Mouse (Mus musculus) heart, embryonic 13.5 days (tissue): ENCODE measurements around the gene Muc5b. TPM values are rescaled to one million over a fixed set of nuclear protein-coding genes. Genes with fewer than 3 reads are reported as not detected.
A peak's percentile ranks its signal among the peaks of the same experiment; 100 is the strongest.
"Not testable (repeated sequence)": the region's sequence is repeated elsewhere in the genome, so short reads cannot be mapped to it uniquely, and the experiment has no call there.

ENCODE experiments used
- ATAC-seq: fragments of 200-750 bp; cut with Nextera tagmentation; 2 replicates; pipeline ENCODE4 v1.8.0; 2017; ENCODE audit warnings: moderate TSS enrichment; ENCODE audit not compliant: insufficient number of reproducible peaks, low FRiP score, low TSS enrichment; ENCODE audit errors: extremely low read depth
- H3K27ac ChIP-seq: fragments of 300-500 bp; sonication (generic); replicated peaks from 2 replicates; pipeline ENCODE4 v1.5.1; 2015; ENCODE audit warnings: moderate library complexity, mild to moderate bottlenecking, inconsistent platforms
- H3K27me3 ChIP-seq: fragments of 300-500 bp; sonication (generic); replicated peaks from 2 replicates; pipeline ENCODE4 v1.6.1; 2015; ENCODE audit warnings: mild to moderate bottlenecking, inconsistent platforms
- H3K36me3 ChIP-seq: fragments of 300-500 bp; sonication (generic); 2 replicates; pipeline ENCODE4 v1.6.1; 2015; ENCODE audit warnings: mild to moderate bottlenecking, inconsistent platforms
- H3K4me1 ChIP-seq: fragments of 300-500 bp; sonication (generic); 2 replicates; pipeline ENCODE4 v1.6.1; 2015; ENCODE audit warnings: inconsistent platforms
- H3K4me2 ChIP-seq: fragments of 300-500 bp; sonication (generic); 2 replicates; pipeline ENCODE4 v1.6.1; 2015; ENCODE audit warnings: inconsistent platforms, mild to moderate bottlenecking, moderate library complexity
- H3K4me3 ChIP-seq: fragments of 300-500 bp; sonication (generic); 2 replicates; pipeline ENCODE4 v1.5.1; 2015; ENCODE audit warnings: moderate library complexity, mild to moderate bottlenecking, inconsistent platforms
- H3K9ac ChIP-seq: fragments of 300-500 bp; sonication (generic); 2 replicates; pipeline ENCODE4 v1.6.1; 2015; ENCODE audit warnings: inconsistent platforms, mild to moderate bottlenecking, moderate library complexity
- H3K9me3 ChIP-seq: fragments of 300-500 bp; sonication (generic); 2 replicates; pipeline ENCODE4 v1.6.1; 2016; ENCODE audit warnings: inconsistent platforms
- WGBS: fragments of 180-500 bp; shearing (Covaris S2); methylation state at CpG from one replicate; pipeline ENCODE4 v1.1.7; 2015; ENCODE audit warnings: mixed read lengths; 5-methylcytosine and 5-hydroxymethylcytosine counted together
- polyA plus RNA-seq: library from polyadenylated mRNA; unstranded; fragments of >200 nt; fragmentation: Nextera tagmentation; extraction: Ambion mirVana; gene quantifications from 2 replicates; pipeline ENCODE4 v1.2.1, GENCODE M21; 2015

Muc5b gene
- 0.03 and 0.05 TPM in 2 replicates for polyA plus RNA-seq

GRCm38 (mm10) chr7:141838779-141839178 is at the start of gene Muc5b:
Gene Muc5b (plus strand): TSS chr7:141839070.
- ATAC-seq, result peak; percentile 7; the same call in 1 of the 2 replicates
- Histone ChIP-seq H3K4me3 (no peak within 1 kb of the TSS), H3K4me2 (no peak within 1 kb of the TSS), H3K27me3 (peaks cover 25% of the 10 kb centered on the region), H3K9me3 (no peaks in the 10 kb centered on the region), H3K4me1 (peaks cover 46% of the 10 kb centered on the region), H3K27ac (no peak within 1 kb of the TSS), H3K36me3 (no peaks in the 10 kb centered on the region), H3K9ac (no peak within 1 kb of the TSS)
- WGBS, result 44% methylated on average over 5 of the region's 5 CpGs

GRCm38 (mm10) chr7:141794251-141794650 is 44.6 kb upstream of the Muc5b start:
- peaks cover 12% of the 10 kb centered on the region; the same call in 1 of the 2 replicates for H3K27me3 ChIP-seq
- no peak overlapping the region for H3K4me3 ChIP-seq
- no peak overlapping the region for H3K27ac ChIP-seq
- ATAC-seq, result no peak
- H3K4me1 ChIP-seq, result no peaks in the 10 kb centered on the region
- no peaks in the 10 kb centered on the region for H3K36me3 ChIP-seq
- no peak overlapping the region for H3K4me2 ChIP-seq
- WGBS, result 90% methylated on average over 1 of the region's 1 CpGs
- peaks cover 25% of the 10 kb centered on the region for H3K9me3 ChIP-seq
- no peak overlapping the region for H3K9ac ChIP-seq

DNA sequence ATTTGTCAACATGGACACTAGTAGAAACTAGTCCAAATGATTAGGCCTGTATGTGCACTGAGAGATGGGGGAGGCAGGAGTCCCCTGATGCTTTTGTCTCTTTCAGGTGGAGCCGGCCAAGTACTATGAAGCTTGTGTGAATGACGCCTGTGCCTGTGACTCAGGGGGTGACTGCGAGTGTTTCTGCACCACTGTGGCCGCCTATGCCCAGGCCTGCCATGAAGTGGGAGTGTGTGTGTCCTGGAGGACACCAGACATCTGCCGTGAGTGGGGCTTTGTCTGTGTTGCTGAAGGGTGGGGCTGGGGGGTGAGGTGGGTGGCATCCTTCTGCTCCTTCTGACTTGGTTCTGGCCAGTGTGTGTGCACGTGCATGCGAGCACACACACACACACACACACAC is 35.7 kb upstream of the Muc5b start:
- Histone ChIP-seq H3K4me3 (no peak overlapping the region), H3K4me1 (no peaks in the 10 kb centered on the region), H3K36me3 (no peaks in the 10 kb centered on the region), H3K9ac (no peak overlapping the region), H3K4me2 (no peak overlapping the region), H3K27me3 (no peaks in the 10 kb centered on the region; the same call in 1 of the 2 replicates), H3K27ac (no peak overlapping the region), H3K9me3 (peaks cover 10% of the 10 kb centered on the region)
- ATAC-seq, result no peak
- WGBS, result 85% methylated on average over 7 of the region's 7 CpGs

- WGBS, result 73% methylated on average over 7 of the region's 7 CpGs
- Histone ChIP-seq H3K27ac (no peak overlapping the region), H3K4me3 (no peak overlapping the region), H3K9me3 (no peaks in the 10 kb centered on the region), H3K4me2 (no peak overlapping the region), H3K27me3 (no peaks in the 10 kb centered on the region; the same call in 1 of the 2 replicates), H3K9ac (no peak overlapping the region), H3K4me1 (no peaks in the 10 kb centered on the region), H3K36me3 (no peaks in the 10 kb centered on the region)
- no peak for ATAC-seq
These were observed 33.5 kb upstream of the Muc5b start for GRCm38 (mm10) chr7:141805384-141805783.

- H3K27me3 ChIP-seq, H3K4me2 ChIP-seq, H3K4me1 ChIP-seq, H3K27ac ChIP-seq, H3K4me3 ChIP-seq, H3K9me3 ChIP-seq, H3K9ac ChIP-seq, H3K36me3 ChIP-seq, ATAC-seq: not testable (repeated sequence)
- WGBS, result no CpG with 5 or more reads among the region's 4 CpGs
These were observed 31.0 kb upstream of the Muc5b start for GRCm38 (mm10) chr7:141807823-141808222.

DNA sequence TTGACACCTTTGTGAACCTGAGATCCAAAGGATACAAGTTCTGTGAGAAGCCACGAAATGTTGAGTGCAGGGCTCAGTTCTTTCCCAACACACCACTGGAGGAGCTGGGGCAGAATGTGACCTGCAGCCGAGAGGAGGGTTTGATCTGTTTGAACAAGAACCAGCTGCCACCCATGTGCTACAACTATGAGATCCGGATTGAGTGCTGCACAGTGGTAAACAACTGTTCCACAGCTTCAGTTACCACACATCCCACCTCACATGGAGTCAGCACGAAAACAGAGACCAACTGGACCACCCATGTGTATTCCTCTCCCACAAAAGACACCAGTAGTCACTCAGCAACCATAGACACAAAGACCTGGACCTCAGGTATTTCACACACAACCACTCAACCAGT is 28.9 kb upstream of the Muc5b start:
- no CpG with 5 or more reads among the region's 4 CpGs for WGBS
- H3K36me3 ChIP-seq, ATAC-seq, H3K9ac ChIP-seq, H3K27ac ChIP-seq, H3K9me3 ChIP-seq, H3K4me3 ChIP-seq, H3K4me2 ChIP-seq, H3K27me3 ChIP-seq, H3K4me1 ChIP-seq: not testable (repeated sequence)

- Histone ChIP-seq H3K4me1 (no peaks in the 10 kb centered on the region; the same call in 1 of the 2 replicates), H3K4me2 (no peak overlapping the region), H3K27ac (no peak overlapping the region), H3K9me3 (no peaks in the 10 kb centered on the region), H3K9ac (no peak overlapping the region), H3K27me3 (no peaks in the 10 kb centered on the region; the same call in 1 of the 2 replicates), H3K36me3 (no peaks in the 10 kb centered on the region), H3K4me3 (no peak overlapping the region)
- no peak for ATAC-seq
- 63% methylated on average over 4 of the region's 4 CpGs for WGBS
These were observed 25.5 kb upstream of the Muc5b start for GRCm38 (mm10) chr7:141813321-141813720.

DNA sequence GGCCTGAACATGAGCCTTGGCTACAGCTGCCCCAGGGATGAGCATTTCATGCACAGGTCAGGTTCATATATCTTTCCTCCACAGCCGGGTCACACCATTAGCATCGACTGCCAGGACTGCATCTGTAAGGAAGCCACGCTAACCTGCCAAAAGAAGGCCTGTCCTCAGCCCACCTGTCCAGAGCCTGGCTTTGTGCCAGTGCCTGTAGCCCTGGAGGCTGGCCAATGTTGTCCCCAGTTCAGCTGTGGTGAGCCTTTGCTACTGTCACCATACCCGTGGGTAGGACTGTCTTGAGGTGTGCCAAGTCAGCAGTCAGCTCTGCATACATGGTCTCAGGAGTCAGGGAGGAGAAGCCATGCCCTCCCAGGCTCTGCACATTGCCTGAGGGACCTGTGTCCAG is 23.5 kb upstream of the Muc5b start:
- Histone ChIP-seq H3K4me3 (no peak overlapping the region), H3K4me1 (no peaks in the 10 kb centered on the region; the same call in 1 of the 2 replicates), H3K27ac (no peak overlapping the region), H3K9ac (no peak overlapping the region), H3K36me3 (no peaks in the 10 kb centered on the region), H3K4me2 (no peak overlapping the region), H3K27me3 (no peaks in the 10 kb centered on the region; the same call in 1 of the 2 replicates), H3K9me3 (no peaks in the 10 kb centered on the region)
- no peak for ATAC-seq
- WGBS, result 63% methylated on average over 4 of the region's 4 CpGs

GRCm38 (mm10) chr7:141817355-141818075 is 21.4 kb upstream of the Muc5b start:
- Histone ChIP-seq H3K27ac (no peak overlapping the region), H3K27me3 (peaks cover 3% of the 10 kb centered on the region; the same call in 1 of the 2 replicates), H3K4me1 (no peaks in the 10 kb centered on the region; the same call in 1 of the 2 replicates), H3K9me3 (no peaks in the 10 kb centered on the region), H3K4me3 (no peak overlapping the region), H3K36me3 (no peaks in the 10 kb centered on the region), H3K4me2 (no peak overlapping the region), H3K9ac (no peak overlapping the region)
- 65% methylated on average over 11 of the region's 11 CpGs for WGBS
- ATAC-seq, result no peak

- 63% methylated on average over 3 of the region's 3 CpGs for WGBS
- H3K27me3 ChIP-seq, result peaks cover 6% of the 10 kb centered on the region; the same call in 1 of the 2 replicates
- no peak overlapping the region for H3K27ac ChIP-seq
- H3K9me3 ChIP-seq, result no peaks in the 10 kb centered on the region
- H3K36me3 ChIP-seq, result no peaks in the 10 kb centered on the region
- no peak overlapping the region for H3K9ac ChIP-seq
- no peak overlapping the region for H3K4me3 ChIP-seq
- H3K4me2 ChIP-seq, result no peak overlapping the region
- no peaks in the 10 kb centered on the region; the same call in 1 of the 2 replicates for H3K4me1 ChIP-seq
- no peak for ATAC-seq
These were observed 20.6 kb upstream of the Muc5b start for GRCm38 (mm10) chr7:141818267-141818666.

GRCm38 (mm10) chr7:141822582-141823261 is 16.1 kb upstream of the Muc5b start:
- H3K9ac ChIP-seq, result no peak overlapping the region
- 44% methylated on average over 4 of the region's 4 CpGs for WGBS
- no peaks in the 10 kb centered on the region; the same call in 1 of the 2 replicates for H3K4me1 ChIP-seq
- no peak overlapping the region for H3K27ac ChIP-seq
- H3K9me3 ChIP-seq, result no peaks in the 10 kb centered on the region
- H3K36me3 ChIP-seq, result no peaks in the 10 kb centered on the region
- peaks cover 17% of the 10 kb centered on the region for H3K27me3 ChIP-seq
- no peak overlapping the region for H3K4me3 ChIP-seq
- ATAC-seq, result no peak
- H3K4me2 ChIP-seq, result no peak overlapping the region
